Mouse (Mus musculus) E14TG2a.4 (cell line): ENCODE data around the gene Nav1.

ENCODE experiments used
- CTCF ChIP-seq: conservative IDR thresholded peaks from 2 replicates; pipeline ENCODE4 v1.5.1; 2014; ENCODE audit warnings: low read length
- NANOG ChIP-seq: IDR thresholded peaks from 2 replicates; pipeline ENCODE4 v1.6.1; 2014; ENCODE audit warnings: borderline replicate concordance, low read length, mixed read lengths
- POU5F1 ChIP-seq: IDR thresholded peaks from 2 replicates; pipeline ENCODE4 v1.6.1; 2014; ENCODE audit warnings: low read length, borderline replicate concordance

- TF ChIP-seq CTCF: no peak
- TF ChIP-seq POU5F1: no peak
- TF ChIP-seq NANOG: no peak
Measured at GRCm38 (mm10) chr1:135422772-135423171, 184.3 kb downstream of the Nav1 start.
